Mouse (Mus musculus) E14TG2a.4 (cell line): ENCODE measurements around the gene Nek7.

ENCODE experiments used
- CTCF ChIP-seq: conservative IDR thresholded peaks from 2 replicates; pipeline ENCODE4 v1.5.1; 2014; ENCODE audit warnings: low read length
- POU5F1 ChIP-seq: IDR thresholded peaks from 2 replicates; pipeline ENCODE4 v1.6.1; 2014; ENCODE audit warnings: low read length, borderline replicate concordance

- TF ChIP-seq CTCF, result no peak
- no peak for TF ChIP-seq POU5F1
These were observed 48.2 kb downstream of the Nek7 start for GRCm38 (mm10) chr1:138571565-138572361.
